Mouse (Mus musculus) MN1 (cell line): ENCODE results near the gene Erbb3.

ENCODE experiments used
- DNase-seq: peaks from one replicate; pipeline ENCODE4 v3.0.0-alpha.2; 2016; ENCODE audit warnings: low spot score

Erbb3 gene

GRCm38 (mm10) chr10:128612433-128613153, 23.1 kb upstream of the Erbb3 start:
- peak; percentile 96 for DNase-seq

- DNase-seq, result no peak
Measured at GRCm38 (mm10) chr10:128606483-128606882, 17.0 kb upstream of the Erbb3 start.

GRCm38 (mm10) chr10:128602470-128603128, 13.1 kb upstream of the Erbb3 start:
- no peak for DNase-seq

- DNase-seq, result no peak
Measured at GRCm38 (mm10) chr10:128601499-128601898, 12.0 kb upstream of the Erbb3 start.

GRCm38 (mm10) chr10:128598476-128598875, 9.0 kb upstream of the Erbb3 start:
- no peak for DNase-seq

GRCm38 (mm10) chr10:128592797-128593196, 3.3 kb upstream of the Erbb3 start:
- no peak for DNase-seq

GRCm38 (mm10) chr10:128591436-128591835, 2.0 kb upstream of the Erbb3 start:
- no peak for DNase-seq

GRCm38 (mm10) chr10:128590193-128590690, 790 bp upstream of the Erbb3 start:
- DNase-seq, result peak; percentile 85

GRCm38 (mm10) chr10:128588775-128589463, 533 bp downstream of the Erbb3 start:
- DNase-seq, result no peak

GRCm38 (mm10) chr10:128588136-128588535, 1.3 kb downstream of the Erbb3 start:
- no peak for DNase-seq

- no peak for DNase-seq
Measured at GRCm38 (mm10) chr10:128587697-128588096, 1.8 kb downstream of the Erbb3 start.

GRCm38 (mm10) chr10:128587120-128587519, 2.3 kb downstream of the Erbb3 start:
- DNase-seq, result no peak

GRCm38 (mm10) chr10:128586546-128586945, 2.9 kb downstream of the Erbb3 start:
- no peak for DNase-seq

- no peak for DNase-seq
Measured at GRCm38 (mm10) chr10:128584386-128584785, 5.1 kb downstream of the Erbb3 start.

GRCm38 (mm10) chr10:128583644-128584043, 5.8 kb downstream of the Erbb3 start:
- peak; percentile 92 for DNase-seq

GRCm38 (mm10) chr10:128579731-128580130, 9.7 kb downstream of the Erbb3 start:
- DNase-seq, result no peak

- DNase-seq, result no peak
Measured at GRCm38 (mm10) chr10:128579298-128579697, 10.2 kb downstream of the Erbb3 start.

GRCm38 (mm10) chr10:128578330-128578729, 11.1 kb downstream of the Erbb3 start:
- no peak for DNase-seq

GRCm38 (mm10) chr10:128575063-128575462, 14.4 kb downstream of the Erbb3 start:
- DNase-seq, result no peak

- DNase-seq, result peak; percentile 100
Measured at GRCm38 (mm10) chr10:128565788-128566531, 23.5 kb downstream of the Erbb3 start, which contains the start of gene Pa2g4. TSS of gene Pa2g4 (minus strand) at chr10:128565987.

GRCm38 (mm10) chr10:128565206-128565787, 24.2 kb downstream of the Erbb3 start:
- peak; percentile 70 for DNase-seq

- no peak for DNase-seq
Measured at GRCm38 (mm10) chr10:128563544-128563943, 25.9 kb downstream of the Erbb3 start.
